Mouse (Mus musculus) left cerebral cortex, postnatal 14 days (tissue): ENCODE results near the gene Smim9. TPM values are rescaled to one million over a fixed set of nuclear protein-coding genes. Genes with fewer than 3 reads are reported as not detected.
"Not testable (repeated sequence)": the region's sequence is repeated elsewhere in the genome, so short reads cannot be mapped to it uniquely, and the experiment has no call there.

Experiments
- DNase-seq, 2 experiments: peaks; one replicate each; pipeline ENCODE4 v3.0.0; 2021 to 2022; ENCODE audit warnings: low spot score in 2 of 2, mixed read lengths in 1 of 2
- intact Hi-C: fragments of 180-260 bp; cut with DNase I; formaldehyde crosslinking; loops from one replicate; pipeline ENCODE4 v1.15.1; 2025
- long read RNA-seq, 2 experiments: library from polyadenylated mRNA; stranded (forward); transcript quantifications; one replicate each; pipeline ENCODE4 v2.0.0; 2021
- total RNA-seq, 2 experiments: library from RNA; stranded (reverse); gene quantifications; 2 replicates each; pipeline ENCODE4 v1.2.3; 2021

Gene Smim9
- not detected for total RNA-seq
- long read RNA-seq, experiment 1: 0 reads
- long read RNA-seq, experiment 2: 0 reads

DNA sequence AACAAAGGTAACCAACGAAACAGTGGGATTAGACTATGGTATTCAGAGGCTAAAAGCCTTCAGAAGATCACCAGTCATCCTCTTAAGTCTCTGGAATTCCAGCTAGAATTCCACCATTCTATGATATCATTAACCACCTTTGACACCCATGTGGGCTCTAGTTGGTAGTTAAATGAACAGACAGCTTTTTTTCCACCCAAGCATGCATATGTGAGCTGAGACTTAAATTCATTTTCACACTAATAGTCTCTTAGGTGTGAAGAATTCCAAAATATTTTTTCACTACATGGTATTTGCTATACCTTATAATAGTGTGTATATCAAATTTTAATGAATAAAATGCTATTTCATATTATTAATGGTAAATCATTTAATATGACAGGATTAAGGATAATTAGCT is at the start of gene Smim9:
Gene Smim9 (minus strand): TSS at position 101 of the 400 bp plus-strand sequence.
- intact Hi-C loops: no loop called here

DNA sequence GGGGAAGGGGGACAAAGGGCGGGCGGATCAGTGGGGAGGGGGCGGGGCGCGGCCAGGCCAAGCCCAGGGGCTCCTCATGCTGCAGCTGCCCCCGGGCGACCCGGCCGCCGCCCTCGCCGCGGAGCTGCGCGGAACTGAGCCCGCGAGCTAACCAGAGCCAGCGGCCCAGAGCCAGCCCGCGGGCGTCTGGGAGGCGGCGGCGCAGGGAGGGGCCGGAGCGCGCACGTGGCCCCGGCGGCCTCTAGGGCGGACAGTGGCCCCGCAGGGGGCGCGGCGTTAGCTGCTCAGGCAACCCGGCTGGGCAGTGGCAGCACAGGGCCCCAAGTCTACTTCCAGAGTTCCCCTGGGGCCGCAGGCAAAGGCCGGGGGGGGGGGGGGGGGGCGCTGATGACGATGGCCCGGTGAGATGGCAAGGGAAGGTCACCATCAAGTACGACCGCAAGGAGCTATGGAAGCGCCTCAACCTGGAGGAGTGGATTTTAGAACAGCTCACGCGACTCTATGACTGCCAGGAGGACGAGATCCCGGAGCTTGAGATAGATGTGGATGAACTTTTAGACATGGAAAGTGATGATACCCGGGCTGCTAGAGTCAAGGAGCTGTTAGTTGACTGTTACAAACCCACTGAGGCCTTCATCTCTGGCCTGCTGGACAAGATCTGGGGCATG is 7.9 kb downstream of the Smim9 start:
- no peak for DNase-seq
- intact Hi-C loops: no loop called here

More for the DNA sequence above, at the start of gene Smim9:
- no peak for DNase-seq

DNA sequence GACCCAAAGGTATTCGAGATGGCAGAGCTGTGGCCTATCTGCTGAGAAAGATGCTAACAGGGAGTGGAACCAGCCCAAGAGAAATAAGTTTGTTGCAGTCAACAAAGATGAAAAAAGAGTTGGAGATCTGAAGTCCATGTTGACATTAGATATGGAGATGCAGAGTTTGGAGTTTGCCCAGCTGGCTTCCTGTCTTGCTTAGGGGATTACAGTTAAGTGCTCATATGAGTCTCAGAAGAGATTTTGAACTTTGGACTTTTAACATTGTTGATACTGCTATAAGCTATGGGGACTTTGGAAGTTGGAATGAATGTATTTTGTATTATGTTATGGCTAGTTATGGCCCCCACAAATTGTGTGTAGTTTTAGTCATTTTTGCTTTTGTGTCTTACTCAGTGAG is 11.3 kb downstream of the Smim9 start:
- intact Hi-C loops: no loop called here
- no peak for DNase-seq

DNA sequence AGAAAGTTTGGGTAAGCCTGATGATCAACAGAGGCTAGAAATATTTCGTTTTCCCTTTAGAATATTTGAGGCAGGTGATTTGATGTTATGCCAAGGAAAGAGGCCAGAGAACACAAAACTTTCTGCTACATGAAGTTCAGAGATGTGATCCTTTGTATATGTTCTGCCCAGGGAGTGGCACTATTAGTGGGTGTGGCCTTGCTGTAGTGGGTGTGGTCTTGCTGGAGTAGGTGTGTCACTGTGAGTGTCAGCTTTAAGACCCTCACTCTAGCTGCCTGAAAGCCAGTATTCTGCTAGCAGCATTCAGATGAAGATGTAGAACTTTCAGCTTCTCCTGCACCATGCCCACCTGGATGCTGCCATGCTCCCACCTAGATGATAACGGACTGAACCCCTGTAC is 13.3 kb downstream of the Smim9 start:
- intact Hi-C loops: no loop called here
- DNase-seq: no peak

DNA sequence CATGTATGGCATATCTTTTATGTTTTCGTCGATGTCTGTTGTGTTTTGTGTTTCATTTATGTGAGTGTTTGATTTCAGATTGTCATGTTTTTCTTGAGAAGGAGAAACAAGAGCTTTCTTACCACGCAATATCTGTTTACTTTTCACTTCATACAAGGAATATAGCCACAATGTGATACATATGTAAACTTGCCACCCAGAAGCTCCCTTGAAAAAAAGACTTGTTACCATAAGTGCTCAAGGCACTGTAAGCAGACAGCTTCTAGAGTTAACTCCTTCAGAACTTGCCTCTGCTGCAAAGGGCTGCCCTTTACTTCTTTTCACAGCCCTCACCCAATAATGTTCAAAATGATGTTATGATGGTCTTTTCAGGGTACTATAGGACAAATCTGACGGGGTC is 15.2 kb downstream of the Smim9 start:
- intact Hi-C loops: no loop called here
- DNase-seq: no peak

DNA sequence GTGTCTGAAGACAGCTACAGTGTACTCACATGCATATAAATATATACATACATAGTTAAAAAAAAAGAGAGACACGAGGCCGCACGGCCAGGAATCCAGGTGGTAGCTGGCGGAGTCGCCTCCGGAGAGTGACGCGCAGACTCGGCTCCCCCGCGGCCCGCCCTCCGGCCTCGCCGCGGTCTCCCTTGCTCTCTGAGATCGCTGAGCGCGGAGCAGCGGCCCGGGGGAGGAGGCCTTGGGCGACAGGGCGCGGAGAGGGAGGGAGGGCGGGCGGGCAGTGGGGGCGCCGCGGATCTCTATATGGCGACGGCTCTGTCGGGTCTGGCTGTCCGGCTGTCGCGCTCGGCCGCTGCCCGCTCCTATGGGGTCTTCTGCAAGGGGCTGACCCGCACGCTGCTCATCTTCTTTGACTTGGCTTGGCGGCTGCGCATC is 20.4 kb downstream of the Smim9 start:
- intact Hi-C loops: not testable (repeated sequence)
- DNase-seq: peak in 1 of 2 experiments; percentile 6

DNA sequence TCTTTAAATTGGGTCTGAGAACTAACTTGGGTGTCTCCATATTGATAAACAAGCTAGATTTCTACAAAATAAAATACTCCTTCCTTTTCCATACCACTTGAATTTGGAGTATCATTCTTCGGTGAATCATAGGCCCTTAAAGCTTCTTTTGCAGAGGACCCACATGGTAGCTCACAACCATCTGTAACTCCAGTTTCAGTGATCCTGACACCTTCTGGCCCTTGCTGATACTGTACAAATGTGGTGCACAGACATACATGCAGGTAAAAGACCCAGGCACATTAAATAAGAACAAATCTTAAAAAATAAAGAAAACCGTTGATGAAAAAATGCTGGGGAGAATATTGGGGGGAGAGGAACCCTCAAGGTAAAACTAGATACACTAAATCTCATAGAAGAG is 25.4 kb downstream of the Smim9 start:
- intact Hi-C loops: no loop called here
- no peak for DNase-seq

DNA sequence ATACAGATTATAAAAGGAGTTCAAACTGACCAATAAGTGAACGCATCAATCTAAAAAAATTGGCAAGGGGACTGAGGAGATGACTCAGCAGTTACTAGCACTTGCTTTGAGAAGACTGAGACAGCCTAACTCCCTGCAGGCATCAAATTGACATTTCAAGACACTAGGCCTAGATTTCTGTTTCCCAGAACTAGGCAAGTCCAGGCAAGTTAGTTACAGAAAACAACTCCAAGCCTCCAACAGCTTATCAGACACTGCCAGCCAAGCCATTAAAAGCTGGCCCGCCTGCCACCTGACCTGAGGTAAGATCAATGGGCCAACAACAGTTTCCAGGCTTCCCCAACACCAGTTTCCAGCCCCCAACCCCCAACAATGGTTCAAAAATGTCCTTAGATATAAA is 25.8 kb downstream of the Smim9 start:
- intact Hi-C loops: no loop called here
- no peak for DNase-seq

DNA sequence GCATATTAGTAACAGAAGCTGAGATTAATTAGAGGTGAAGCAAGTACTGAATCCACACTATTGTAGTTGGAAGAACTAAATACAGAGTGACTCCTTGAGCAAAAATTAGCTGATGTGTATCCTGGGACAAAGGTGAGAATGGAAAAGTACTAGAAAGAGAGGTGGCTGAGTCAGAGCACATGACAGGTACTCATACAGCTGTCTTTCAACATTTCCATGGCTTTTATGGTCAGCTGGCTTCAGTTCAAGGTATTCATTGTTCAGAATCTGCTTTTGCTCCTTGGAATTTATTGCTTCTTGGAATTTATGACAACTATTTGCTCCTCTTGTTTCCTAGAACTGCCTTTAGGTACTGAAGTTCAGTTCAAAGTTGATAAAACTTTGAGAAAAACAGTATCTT is 26.6 kb downstream of the Smim9 start:
- intact Hi-C loops: no loop called here
- no peak for DNase-seq

DNA sequence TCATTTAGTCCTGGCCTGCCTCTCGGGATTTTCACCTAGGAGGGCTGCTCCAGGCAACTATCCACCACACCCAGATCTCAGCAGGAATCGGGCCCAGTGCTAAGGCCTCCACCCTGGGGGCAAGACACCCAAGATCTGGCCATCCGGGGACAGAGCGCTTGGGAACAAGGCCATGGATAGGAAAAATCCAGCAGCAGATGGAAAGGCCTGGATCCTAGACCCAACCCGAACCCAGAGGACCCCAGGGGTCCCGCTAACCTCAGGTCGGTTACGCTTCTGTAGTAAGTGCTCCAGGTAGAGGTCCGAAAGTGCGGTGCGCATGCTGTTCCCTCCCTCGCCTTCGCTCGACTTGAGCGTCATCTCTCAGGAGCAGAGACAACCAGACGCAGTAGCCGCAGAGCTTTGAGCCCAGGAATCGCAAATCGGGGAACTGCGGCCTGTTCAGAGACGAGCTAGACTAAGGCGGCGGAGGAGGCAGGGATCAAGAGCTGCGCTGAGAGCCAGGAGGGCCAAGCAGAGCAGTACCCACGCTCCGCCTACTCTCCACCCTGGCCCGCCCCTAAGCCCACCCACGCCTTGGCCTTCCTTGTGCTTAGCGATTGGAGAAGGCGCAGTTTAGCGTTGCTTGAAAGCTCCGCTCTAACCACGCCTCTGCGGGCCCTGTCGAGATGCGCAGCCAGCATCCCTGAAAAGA is 33.0 kb downstream of the Smim9 start, which contains the start of gene Mpp1:
Gene Mpp1 (minus strand): TSS at position 550 of the 694 bp plus-strand sequence.
- intact Hi-C loops: no loop called here
- DNase-seq: peak; percentile 48 to 62

DNA sequence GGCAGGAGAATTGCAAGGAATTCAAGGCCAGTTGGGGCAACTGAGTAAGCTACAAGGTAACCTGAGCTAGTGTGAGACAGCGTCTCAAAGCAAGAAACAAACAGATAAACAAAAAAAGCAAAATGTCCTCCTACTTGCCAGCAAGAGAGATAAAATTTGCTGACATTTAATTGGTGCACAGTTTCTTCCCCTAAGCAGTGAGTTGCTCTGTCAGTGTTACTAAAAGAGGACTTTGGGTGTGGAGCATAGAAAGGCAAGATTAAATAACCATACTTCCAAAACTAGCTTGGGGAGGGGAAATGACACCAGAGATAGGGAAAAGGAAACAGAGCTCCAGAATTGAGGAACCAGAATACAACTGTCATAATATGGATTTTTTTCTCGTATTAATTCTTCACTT is 34.1 kb downstream of the Smim9 start:
- no peak for DNase-seq
- intact Hi-C loops: no loop called here

DNA sequence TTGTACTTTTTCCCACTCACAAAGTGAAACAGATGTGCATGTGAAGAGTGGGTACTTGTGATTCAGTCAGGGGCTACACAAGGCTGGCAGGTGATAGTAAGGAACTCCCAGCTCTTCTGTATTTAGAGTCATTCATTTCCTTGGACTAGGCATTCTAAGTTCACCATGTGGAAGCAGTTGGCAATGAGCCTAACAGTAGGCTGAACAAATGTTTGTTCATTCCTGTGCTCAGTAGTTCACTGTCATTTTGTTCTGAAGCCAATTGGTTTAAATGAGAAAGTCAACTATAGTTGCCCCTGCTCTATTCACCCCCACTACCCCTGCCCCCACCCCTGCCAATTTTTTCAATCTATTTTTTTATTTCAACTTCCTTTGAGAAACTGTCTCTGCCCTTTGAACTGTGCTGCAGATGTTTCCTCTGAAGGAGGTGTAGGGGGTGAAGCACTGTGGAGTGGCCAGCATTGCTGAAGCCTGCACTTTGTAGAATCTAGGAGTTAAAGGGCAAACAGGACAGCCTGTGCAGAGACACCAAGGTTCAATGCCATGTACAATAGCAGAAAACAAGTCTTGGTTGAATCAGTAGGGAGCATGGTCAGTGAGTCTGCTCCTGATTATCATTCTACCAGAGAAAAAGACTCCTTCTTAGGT is 35.1 kb downstream of the Smim9 start:
- intact Hi-C loops: no loop called here
- no peak for DNase-seq

DNA sequence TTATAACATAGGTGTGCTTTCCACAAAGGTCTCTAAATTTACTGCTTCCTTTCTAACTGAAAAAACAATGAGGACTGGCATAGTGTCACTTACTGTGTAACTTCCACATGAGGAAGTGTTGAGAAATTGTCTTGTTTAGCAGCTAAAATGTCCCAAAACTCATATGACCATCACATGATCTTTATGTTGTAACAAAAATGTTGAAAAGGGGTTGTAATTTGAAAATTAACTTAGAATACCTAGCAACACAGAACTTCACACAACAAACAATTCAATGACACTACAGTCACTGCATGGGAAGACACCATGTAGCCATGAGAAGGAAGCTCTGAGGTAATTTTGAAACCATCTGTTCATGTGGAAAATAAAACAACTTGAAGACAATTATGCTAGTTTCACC is 36.7 kb downstream of the Smim9 start:
- intact Hi-C loops: no loop called here
- no peak for DNase-seq

DNA sequence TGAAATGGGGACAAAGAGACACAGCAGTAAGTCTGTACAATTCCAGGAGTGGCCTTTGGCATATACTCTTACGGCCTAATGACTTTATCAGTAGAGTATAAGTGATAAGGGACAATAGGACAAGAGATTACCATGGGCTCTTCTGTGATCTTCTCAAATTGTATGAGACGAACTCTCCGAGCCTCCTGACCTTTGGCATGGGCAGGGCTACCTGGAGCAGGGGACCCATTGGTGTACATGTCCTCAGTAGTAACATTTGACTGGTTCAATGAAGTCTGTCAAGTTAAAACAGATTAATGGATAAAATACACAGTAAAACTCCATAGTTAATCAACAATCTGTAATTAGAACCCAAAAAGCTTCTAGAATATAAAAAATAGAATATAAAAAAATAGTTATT is 38.0 kb downstream of the Smim9 start:
- no peak for DNase-seq
- intact Hi-C loops: no loop called here

DNA sequence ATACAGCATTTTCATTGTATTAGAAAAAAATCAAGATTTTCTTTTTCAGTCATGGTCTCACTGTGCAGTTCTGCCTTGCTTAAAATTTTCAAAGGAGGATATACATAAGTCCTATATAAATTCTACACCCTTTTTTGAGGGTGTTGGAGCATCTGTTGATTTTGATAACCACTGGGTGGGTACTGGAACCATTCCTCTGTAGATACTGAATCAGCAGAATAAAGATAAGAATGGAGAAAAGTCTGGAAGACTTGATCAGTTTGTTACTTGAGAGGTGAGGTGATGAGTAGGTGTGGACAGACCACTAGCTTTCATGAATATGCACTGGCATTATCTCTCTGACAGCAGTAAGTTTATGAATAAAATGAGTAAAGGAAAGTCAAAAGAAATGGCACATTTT is 48.0 kb downstream of the Smim9 start:
- intact Hi-C loops: no loop called here
- no peak for DNase-seq

DNA sequence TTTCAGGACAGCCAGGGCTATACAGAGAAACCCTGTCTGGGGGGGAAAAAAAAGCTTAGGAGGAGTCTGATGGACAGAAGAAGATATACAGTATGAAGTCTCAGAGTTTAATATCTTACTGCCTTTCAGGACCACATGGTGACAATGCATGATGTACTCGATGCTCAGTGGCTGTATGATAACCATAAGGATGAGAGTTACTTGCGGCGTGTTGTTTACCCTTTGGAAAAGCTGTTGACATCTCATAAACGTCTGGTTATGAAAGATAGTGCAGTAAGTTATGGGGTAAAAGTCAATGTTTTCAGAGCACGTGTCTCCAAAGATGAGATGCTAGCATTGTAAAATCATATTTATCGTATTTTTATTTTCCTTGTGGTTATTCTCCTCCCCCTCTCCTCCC is 61.3 kb downstream of the Smim9 start:
- intact Hi-C loops: no loop called here
- no peak for DNase-seq

DNA sequence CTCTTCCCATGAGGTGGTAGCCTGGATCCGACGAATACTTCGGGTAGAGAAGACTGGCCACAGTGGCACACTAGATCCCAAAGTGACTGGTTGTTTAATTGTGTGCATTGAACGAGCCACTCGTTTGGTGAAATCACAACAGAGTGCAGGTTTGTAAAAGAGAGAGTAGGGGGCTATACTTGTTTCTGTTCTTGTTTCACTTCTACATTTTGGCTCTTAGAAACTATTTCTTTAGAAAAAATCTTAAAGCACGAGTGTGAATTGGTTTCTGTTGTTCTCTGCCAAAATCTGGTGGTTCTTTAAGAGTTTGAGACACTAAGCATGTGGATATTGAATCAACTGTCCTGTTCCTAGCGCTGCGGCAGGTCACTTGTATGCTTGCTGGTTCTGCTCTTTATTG is 64.8 kb downstream of the Smim9 start:
- no peak for DNase-seq
- intact Hi-C loops: loop anchor here (10.0 kb wide), 1 partner anchor 644 kb away; no protein-coding TSS in a partner anchor

DNA sequence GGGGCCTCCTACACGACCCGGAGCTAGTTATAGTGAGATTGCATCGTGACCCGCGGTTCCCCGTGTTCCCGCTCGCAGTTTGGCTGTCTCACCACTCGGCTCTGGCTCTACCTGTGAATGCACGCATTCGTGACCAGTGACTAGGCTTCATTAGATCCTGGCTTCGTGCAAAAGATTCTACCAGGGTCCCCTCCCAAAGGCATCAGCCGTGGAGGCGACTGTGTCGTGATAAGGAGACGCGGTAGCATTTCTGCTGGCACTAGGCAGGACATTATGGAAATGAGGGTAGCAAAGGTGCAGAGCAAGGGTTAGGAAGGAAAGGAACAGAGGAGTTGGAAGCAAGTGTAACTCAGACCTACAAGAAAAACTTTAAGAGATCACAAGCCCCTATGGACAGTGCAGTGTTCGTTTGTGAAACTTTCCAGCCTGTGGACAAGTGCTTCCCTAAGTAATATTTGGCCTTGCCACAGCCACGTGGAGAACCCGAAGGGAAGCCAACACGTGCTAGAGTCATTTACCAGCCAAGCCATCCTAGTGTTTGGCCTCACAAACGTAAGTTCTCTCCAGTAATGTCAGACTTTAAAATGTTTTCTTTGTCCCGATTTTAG is 67.3 kb downstream of the Smim9 start:
- intact Hi-C loops: loop anchor here (10.0 kb wide), 1 partner anchor 641 kb away; no protein-coding TSS in a partner anchor
- DNase-seq: peak in 1 of 2 experiments; percentile 1
